Mouse (Mus musculus) retina, adult 2 months (tissue): ENCODE measurements around the gene Bola1.
"Not testable (repeated sequence)": the region's sequence is repeated elsewhere in the genome, so short reads cannot be mapped to it uniquely, and the experiment has no call there.

Experiments used
- DNase-seq: peaks from one replicate; pipeline ENCODE4 v3.0.0-alpha.2; 2012; ENCODE audit warnings: low read depth, low spot score

Bola1 gene

DNA sequence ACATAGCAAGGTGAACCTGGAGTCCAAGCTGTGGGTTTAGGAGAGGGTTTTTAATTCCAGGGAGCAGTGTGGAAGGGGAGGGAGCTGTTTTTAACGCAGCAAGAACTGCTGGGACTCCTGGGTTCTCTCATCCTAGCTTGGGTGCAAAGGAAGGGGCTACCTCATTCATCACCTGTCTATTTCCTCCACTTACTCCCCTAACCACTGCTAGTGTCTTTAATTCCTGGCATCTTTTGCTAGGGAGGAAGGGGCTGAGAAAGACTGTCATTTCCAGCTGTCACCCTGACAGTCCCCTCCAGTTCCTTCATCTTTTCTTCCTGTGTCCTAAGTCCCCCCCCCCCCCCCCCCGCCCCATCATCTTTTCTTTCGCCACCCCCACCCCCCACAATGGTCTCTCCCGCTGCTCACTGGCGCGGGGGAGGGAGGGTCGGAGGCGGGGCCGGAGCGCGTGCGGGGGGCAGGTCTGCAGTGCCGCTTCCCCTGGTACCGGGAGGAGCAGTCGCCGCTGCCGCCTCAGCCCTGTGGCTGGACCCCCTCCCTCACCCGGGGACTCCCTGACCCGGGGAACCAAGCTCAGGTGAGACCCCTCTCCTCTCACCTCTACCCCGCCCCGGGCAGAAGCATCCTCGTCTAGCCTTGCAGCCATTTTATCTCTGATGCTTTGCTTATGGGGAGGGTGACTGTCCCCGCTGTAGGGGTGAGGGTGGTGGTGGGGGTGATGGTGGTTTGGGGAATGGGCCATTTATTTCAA, 38.6 kb downstream of the Bola1 start, which contains the start of gene Sv2a:
Gene Sv2a (plus strand): TSS at position 425 of the 751 bp plus-strand sequence.
- peak; percentile 56 for DNase-seq

DNA sequence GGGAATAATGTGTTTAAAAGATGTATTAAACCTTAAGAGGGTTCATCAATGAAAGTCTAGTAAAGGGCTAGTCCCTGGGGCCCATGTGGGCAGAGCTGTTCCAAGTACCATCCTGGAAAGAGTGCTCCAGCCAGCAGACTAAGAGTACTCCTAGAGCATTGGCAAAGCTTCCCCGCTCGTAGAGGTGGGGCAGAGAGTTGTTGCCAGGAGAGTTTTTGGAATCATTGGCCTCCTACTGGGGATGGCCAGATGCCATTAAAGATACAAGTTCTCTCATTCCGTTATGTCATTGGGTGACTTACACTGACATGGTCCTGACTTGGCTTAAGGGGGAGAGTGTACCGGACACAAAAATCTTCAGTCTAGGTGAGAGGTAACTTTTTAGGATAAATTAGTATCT, 40.0 kb downstream of the Bola1 start:
- no peak for DNase-seq

DNA sequence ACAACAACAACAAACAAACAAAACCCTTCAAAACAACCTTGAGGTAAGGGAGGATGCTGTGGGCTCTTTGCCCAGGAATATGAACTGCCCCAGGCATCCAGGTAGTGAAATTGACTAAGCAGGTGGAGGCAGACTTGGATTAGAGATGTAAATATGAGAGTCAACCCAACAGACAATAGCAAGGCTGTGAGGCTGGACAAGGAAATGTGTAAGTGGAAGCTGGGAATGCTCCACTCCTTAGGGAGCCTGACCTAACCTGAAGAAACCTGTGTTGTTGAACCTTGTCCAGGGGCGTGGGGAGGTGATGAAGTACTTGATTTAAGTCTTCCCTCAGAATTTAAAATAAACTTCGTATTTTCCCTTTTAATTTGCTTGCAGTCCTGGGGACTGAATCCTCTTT, 40.6 kb downstream of the Bola1 start:
- DNase-seq = no peak

DNA sequence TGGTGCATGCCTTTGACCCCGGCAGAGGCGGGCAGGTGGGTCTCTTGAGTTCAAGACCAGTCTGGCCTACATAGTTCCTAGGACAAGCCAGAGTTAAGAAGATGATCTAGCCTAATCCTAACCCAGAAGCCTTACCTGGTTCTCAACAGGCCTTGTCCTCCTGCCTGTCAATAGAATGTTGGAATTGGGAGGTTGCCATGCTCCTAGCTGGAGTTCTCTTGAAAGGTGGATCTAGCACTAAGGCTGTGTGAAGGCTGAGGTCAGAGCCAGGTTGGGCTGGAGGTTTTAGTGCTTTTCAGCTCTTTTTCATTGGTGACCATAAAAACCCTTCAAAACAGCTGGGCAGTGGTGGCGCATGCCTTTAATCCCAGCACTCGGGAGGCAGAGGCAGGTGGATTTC, 41.1 kb downstream of the Bola1 start:
- DNase-seq = no peak

DNA sequence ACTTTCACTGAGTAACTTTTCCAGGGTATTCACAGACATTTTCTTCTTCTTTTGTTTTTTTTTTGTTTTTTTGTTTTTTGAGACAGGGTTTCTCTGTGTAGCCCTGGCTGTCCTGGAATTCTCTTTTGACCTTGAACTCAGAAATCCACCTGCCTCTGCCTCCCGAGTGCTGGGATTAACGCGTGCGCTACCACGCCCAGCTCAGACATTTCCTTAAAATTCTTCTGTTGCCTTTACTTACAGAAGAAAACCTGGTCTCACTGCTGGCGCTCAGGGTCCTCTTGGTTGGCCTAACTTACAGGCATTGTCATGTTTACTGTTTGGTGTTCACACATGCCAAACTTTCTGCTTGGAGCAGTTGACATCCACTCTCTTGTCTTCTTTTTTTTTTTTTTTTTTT, 44.3 kb downstream of the Bola1 start:
- DNase-seq = no peak

DNA sequence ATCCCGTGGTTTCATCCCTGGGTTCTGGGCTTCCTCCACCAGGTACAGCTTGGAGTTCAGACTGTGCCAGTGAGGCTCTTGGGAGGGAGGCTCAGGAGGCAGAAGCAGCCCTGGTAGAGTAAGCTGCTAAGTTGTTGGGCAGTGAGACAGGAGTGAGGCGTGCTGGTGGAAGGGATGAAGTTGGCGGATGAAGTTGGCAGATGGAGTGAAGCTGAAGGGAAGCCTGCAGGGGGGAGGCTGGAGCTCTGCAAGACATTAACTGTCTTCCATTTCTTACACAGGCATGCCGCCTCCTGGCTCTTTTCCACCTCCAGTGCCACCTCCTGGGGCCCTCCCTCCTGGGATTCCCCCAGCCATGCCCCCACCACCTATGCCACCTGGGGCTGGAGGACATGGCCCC, 45.5 kb downstream of the Bola1 start:
- not testable (repeated sequence) for DNase-seq

DNA sequence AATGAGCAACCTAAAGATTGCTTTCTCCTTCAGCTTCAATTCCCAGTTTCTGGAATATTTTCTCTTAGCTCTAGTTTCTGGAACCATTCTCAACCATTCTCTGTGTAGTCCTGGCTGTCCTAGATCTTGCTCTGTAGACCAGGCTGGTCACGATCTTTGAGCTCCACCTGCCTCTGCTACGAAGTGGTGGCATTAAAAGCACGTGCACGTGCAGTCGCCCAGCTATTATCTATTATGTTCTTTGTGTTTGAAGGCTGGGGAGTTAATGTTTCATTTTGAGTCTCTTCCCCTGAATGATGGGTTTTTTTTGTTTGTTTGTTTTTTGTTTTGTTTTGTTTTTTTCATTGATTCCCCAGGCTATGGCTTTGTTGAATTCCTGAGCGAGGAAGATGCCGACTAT, 46.3 kb downstream of the Bola1 start:
- no peak for DNase-seq

DNA sequence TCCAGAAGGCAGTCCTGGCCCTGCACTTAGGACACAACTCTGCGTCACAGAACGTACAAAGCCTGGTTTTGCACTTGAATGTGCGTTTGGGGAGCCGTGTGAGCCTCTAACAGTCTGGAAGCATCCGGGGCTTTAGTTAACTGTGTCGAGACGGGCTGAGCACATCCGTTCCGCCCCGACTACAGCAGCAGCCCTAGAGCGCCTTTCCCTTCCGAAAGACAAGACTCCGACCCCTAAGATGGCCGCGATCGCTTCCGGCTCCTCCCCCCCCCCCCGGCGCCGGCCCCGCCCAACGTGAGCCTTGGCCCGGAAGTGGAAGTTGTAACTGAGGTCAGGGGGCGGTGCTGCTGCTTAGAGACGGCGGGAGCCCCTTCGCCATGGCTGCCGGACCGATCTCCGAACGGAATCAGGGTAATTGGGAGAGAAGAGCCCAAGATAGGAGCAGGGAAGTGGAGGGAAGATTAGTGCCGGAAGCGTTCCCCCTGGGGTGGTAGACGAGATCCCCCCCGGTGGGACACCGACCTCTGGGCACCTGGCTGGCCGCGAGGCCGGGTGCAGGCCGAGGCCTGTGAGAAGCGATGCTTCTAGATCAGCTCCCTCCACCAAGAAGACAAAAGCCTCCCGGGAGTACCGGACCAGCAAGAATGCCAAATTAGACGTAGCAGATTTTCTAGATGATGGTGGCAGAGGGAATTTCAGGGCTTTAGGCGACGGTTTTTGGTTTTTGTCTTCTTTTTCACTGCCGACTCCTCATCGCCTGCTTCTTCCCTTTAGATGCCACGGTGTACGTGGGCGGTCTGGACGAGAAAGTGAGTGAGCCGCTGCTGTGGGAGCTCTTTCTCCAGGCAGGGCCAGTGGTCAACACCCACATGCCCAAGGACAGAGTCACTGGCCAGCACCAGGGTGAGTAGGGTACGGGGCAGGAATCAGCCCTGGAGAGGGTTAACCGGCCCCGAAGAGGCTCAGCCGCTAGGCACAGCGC, 47.0 kb downstream of the Bola1 start, which contains the start of gene Sf3b4:
Gene Sf3b4 (plus strand): TSS at position 136 of the 982 bp plus-strand sequence.
- peak; percentile 84 for DNase-seq

DNA sequence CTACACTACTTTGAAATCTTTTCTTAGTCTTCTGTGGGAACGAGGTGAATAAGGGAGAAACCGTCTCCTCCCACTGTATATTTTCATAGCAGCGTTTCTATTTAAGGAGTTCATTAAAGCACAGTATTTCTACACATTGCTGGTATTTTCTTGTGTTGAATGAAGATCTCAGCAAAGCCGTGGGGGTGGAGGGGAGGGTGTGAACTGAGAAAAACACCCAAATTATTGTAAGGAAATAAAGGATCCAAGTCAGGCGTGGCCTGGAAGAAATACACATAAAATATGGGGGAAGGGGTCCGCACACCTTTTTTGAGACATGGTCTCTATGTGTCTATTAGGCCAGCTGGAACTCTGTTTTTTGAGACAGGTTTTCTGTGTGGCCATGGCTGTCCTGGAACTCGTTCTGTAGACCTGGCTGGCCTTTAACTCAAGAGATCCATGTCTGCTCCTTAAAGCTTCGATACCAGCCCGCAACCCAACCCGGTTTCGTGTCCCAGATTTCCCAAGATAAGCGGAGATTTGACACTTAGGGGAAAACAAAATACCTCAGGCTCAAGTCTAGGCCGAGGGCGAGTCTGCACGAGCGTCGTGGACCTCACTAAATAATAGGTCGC, 47.8 kb downstream of the Bola1 start:
- no peak for DNase-seq

DNA sequence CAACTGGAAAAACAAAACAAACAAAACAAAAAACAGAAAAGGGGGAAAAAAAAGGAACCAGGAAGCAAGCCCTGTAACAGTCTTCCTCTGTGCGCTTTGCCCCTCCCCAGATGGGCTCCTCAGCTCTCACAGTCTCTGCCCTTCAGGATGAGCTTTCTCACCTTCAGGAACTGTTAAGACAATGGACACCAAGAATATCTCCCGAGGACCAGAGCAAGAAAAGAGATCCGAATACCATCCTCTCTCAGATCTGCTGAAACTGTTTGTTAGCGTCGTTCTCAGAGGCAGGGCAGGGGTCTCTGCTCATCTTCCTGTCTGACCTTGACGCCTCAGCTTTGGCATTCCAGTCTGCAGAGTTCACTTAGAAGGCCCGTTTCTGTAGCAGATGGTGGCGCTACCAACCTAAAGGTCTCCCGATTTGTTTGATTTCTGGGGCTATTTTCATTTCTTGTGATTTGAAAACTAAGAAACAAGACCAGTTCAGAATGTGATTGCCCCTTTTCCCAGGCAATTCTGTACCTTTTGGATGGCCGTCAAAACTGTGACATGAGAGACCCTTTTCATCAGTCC, 48.4 kb downstream of the Bola1 start:
- no peak for DNase-seq

DNA sequence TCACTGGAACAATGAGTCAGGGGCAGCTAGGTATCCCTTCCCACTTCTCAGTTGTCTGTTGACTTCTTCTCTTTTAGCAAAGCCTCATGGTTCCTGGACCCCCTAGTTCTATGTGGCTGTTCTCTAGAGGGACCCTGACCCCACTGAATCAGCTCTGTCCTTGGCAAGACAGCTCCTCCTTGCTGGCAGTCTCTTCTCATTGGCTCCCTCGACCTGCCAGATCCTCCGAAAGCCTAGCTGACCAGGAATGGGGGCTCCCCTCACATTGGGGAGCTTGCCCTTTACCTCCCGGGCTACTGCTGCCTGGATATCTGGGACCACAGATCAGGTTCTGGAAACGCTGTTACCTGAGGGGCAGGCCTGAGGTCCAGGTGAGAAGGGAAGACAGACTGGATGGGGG, 49.2 kb downstream of the Bola1 start:
- no peak for DNase-seq

DNA sequence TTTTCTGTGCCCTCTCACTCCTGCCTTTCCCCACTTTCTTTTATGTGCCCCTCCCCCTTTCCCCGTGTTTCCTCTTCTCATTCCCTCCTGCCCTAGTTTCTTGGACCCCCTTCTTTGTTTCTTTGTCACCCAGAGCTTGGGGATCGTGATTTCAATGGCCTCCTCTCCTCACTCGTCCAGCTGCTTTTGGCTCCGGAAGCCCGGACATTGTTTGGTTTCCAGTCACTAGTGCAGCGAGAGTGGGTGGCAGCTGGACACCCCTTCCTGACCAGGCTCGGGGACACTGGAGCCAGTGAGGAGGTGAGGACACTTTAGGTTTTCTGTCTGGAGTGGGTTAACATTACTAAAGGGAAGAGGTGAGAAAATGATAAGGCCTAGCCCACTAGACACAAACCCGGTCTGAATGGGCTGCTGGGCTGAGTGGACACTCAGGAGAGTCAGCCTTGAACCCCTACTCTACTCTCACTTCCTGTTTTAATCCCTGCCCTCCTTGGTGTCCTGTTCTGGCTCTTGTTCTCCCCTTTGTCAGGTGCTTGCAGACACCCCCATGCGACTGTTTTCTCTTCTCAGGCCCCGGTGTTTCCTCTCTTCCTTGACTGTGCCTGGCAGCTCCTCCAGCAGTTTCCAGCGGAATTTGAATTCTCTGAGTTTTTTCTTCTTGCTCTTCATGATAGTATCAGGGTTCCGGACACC, 50.9 kb downstream of the Bola1 start:
- no peak for DNase-seq

DNA sequence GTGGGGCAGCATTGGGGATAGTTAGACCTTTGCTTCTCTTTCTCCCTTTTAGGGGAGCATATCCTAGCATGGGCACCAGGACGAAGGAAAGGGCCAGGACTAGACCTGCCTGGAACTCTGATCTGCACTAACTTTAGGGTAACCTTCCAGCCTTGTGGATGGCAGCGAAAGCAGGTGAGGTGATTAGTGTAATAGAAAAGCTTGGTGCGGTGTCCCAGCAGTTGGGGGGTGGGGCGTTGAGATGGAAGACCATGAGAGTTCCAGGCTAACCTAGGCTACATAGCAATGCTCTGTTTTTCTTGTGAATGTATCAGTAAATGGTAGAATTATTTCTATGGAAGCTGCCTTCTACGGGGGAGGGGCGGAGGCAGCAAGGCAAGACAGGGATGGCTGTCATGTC, 56.5 kb downstream of the Bola1 start:
- no peak for DNase-seq

DNA sequence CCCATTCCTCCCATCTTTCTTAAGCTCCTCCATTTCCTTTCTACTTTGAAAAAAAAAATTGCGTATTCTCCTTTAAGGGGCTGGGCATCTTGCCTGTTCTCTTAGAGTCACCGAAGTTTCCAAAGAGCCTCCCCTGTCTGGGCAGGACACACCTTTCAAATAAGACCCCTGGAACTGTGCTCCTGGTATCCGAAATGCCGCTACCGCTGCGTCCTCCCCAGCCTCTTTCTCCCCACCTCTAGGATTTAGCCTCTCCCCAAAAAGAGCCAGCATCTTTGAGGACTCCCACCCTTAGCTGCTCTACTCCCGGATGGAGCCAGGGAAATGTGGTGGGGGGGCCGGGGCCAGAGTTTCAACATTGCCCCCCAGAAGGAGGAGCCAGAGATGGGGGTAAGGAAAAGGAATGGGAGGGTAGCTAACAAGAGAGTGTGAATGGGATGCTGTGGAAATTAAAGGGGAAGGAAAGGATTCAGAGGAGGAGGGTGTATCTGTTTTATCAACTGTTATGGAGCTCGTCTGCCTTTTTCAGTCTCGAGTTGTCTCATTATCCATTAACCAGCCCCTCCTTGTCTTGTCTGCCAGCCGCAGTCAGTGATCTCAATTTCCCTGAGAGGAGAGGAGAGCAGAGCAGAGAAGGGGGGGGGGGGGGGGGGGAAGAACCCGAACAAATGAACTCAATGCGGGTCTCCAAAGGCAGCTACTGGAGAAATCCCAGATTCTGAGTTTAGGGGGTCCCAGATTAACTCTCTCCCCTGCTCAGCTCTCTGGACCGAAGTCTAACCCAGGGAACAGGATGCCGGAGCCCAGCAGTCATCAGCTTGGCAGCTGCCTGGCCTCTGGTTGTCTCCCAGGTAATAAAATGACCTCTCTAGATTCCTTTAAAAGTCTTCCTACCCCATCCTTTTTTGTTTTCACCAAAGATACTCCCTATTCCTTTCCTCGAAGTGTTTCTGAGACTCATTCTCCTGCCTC, 57.4 kb downstream of the Bola1 start, which contains the start of gene Mtmr11:
Gene Mtmr11 (plus strand): TSS at position 136 of the 972 bp plus-strand sequence.
- no peak for DNase-seq

DNA sequence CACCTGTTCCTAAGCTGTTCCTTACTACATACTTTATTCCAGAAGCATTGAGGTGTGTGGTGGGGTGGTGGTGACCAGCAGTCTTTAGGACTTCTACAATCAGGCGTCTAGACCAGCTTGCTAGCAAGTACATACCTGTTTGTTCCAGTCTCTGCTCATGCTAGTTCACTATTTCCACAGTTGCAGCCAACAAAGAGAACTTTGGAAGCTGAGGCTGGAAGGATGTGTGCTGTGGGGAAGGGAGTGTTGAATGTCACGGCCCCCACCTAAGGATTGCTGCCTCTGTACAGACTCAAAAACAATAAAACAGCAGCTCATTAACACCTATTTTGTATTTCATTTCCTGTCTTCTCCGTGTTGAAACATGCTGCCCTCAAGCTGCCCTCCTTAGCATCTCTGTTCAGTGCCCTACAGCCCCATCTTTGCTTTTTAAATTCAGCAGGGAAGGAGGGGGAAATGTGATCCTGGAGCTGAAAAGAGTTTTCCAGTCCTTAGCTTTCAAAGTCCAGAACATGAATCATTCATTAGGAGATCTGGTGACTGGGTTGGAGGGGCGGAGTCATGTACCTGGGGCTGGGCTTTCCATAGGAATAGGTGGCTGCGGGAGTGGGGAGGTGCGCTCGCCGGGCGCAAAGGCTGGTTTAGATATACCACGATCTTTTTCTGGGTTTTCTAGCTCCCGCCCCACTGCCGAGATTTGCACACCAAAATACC, 58.5 kb downstream of the Bola1 start:
- DNase-seq = no peak

DNA sequence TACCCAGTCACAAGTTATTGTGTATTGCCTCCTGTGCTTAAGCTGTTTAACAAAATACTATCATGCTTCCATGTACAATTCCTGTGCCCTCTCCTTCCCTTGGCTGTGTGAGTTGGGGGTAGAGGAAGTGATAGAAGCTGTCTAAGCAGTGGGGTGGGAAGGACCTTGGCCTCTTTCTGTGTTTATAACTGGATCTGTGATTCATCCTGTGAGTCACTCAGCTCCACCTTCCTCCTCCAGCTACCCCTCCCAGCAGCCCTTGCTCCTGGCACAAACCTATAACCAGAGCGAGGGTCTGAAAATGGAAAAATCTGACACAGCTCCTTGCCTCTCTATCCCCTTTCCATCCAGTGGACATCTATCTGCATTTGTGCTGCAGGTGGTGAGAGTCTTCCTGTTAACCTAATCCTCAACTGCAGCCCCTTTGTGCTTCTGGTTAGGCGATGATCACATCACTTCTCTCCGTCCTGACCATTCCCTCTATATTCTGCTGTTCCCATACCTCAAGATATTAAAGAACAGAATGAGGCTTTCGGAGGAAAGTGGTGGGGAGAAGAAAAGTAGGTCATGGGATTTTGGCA, 59.2 kb downstream of the Bola1 start:
- no peak for DNase-seq

DNA sequence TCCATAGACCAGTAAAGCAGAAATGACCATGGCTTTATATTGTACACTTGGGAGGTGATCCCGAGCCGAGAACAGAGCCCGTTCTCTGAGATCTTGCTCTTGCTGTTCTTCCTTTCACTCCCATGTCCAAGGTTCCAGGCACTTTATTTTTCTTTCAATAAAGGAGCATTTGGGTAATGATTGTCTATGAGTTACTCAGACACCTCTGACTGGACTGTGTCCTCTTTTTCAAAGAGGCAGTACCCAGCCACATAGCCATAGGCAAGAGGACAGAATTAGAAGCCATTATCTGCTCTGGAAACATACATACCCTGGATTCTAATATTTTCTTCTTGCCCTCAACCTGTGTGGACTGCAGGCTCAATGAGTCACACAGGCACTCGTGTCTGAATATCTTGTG, 59.7 kb downstream of the Bola1 start:
- DNase-seq = no peak

DNA sequence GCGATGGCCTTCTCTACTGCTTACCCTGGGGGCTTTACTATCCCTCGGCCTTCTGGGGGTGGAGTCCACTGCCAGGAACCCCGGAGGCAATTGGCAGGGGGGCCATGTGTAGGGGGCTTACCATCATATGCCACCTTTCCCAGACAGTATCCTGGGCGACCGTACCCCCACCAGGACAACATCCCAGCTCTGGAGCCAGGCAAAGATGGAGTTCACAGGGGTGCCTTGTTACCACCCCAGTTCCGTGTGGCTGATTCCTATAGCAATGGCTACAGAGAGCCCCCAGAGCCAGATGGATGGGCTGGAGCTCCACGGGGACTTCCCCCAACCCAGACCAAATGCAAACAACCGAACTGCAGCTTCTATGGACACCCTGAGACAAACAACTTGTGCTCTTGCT, 64.0 kb downstream of the Bola1 start:
- no peak for DNase-seq

DNA sequence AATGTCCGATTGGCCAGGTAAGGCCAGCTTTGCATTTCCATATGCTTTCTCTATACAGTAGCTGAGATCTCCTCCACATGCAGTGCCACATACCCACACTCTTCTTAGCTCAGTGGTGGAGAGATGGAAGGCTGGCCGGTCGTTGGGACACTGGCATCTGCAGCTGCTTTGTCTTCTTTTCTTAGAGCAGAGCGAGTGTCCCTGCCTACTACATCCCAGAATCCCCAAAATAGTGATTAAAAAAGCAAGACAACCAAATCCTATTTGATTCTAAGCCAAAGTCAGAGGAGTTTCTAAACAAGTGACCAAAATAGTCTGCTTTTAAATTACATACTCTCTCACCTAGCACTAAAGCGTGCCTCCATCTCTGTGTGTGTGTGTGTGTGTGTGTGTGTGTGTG, 66.9 kb downstream of the Bola1 start:
- DNase-seq = no peak
